Mouse (Mus musculus) spleen, adult 18-20 months (tissue): ENCODE results near the gene Mog.
"Not testable (repeated sequence)": the region's sequence is repeated elsewhere in the genome, so short reads cannot be mapped to it uniquely, and the experiment has no call there.

Source experiments
- DNase-seq, 2 experiments: peaks; one replicate each; pipeline ENCODE4 v3.0.0; 2022; ENCODE audit warnings: mixed read lengths in 2 of 2

The Mog gene

DNA sequence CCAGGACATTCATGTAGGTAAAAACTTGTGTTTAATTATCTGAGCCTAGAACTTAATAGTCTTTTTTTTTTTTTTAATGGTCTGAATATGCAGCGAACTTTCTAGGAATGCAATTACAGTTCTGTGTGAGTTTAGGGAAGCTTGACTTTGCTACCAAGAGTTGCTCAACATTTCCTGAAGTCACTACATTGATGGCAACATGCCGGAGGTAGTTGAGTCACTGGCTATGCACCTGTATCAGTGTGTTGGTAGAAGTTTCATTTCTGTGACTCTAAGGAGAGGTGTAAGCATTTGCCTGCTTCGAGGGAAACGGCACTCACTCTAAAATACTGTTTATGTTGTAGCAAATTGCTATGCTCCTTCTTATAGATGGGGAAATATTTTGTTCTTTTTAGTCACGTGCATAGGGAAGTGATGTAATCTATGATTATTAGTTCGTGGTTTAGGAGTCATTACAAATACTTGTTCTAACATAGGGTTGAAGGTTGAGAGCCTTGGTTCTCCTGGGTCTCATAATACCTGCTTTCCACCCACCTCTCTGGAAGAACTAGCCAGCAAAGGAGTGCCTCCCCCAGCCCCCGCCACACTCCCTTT is 21.6 kb upstream of the Mog start:
- no peak for DNase-seq

GRCm38 (mm10) chr17:37039127-37039894 is 16.1 kb upstream of the Mog start:
- no peak for DNase-seq

- no peak for DNase-seq
Measured at GRCm38 (mm10) chr17:37029162-37029561, 6.0 kb upstream of the Mog start.

DNA sequence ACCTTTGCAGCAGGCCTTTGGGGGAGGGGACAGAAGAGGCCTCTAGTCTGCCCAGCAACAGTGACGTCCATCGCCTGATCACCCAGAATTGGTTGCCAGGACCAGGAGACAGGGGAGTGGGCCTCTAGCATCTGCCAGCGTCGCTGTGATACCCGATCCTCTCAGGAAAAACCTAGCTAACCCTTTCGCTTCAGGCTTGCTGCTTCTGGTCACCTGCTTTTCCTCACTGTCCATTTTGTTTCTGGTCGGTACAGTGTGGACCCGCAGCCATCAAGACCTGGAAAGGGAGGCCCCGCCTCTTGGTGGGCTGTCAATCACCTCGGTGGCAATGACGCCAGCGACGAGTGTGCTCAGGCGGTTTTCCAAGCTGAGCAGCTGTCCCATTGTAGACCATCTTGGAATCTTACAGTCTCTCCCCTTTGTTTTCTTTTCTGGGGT is 5.5 kb upstream of the Mog start:
- DNase-seq = peak; percentile 62 to 71

GRCm38 (mm10) chr17:37028212-37028611 is 5.0 kb upstream of the Mog start:
- DNase-seq = no peak

GRCm38 (mm10) chr17:37027486-37027885 is 4.3 kb upstream of the Mog start:
- no peak for DNase-seq

- DNase-seq = no peak
Measured at GRCm38 (mm10) chr17:37026425-37026824, 3.2 kb upstream of the Mog start.

DNA sequence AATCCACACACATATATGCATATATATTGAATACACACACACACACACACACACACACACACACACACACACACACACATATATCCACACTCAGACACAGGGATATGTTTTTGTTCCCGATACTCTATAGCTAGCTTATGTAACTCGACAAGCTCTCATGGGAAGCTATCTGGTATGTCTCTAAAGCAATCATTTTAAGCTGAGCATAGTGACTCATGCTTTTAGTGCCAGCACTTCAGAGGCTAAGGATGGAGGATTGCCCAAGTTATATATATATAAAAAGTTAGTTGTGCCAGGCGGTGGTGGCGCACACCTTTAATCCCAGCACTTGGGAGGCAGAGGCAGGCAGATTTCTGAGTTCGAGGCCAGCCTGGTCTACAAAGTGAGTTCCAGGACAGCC is 4.0 kb downstream of the Mog start:
- not testable (repeated sequence) for DNase-seq

GRCm38 (mm10) chr17:37018328-37018727 is 4.9 kb downstream of the Mog start:
- DNase-seq = no peak

DNA sequence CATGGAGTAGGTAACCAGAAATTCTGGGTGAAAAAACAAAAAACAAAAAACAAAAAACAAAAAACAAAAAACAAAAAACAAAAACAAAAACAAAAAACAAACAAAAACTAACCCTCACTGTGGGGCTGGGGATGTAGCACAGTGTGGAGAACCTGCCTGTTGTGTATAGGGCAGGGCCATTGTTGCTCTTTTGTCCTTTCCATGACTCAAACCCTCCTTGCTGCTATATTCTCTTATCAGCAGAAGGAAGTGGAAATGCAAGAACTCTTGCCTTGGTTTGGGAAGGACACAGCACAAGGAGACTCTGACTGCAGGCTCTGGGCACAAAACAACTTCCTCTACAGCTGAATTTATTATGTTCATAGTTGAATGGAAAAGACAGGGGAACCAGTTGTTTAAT is 6.9 kb downstream of the Mog start:
- DNase-seq = no peak

GRCm38 (mm10) chr17:37012141-37012540 is 11.1 kb downstream of the Mog start:
- no peak for DNase-seq

GRCm38 (mm10) chr17:37011719-37012118 is 11.5 kb downstream of the Mog start:
- DNase-seq = no peak

GRCm38 (mm10) chr17:37009460-37010042 is 13.6 kb downstream of the Mog start:
- no peak for DNase-seq

DNA sequence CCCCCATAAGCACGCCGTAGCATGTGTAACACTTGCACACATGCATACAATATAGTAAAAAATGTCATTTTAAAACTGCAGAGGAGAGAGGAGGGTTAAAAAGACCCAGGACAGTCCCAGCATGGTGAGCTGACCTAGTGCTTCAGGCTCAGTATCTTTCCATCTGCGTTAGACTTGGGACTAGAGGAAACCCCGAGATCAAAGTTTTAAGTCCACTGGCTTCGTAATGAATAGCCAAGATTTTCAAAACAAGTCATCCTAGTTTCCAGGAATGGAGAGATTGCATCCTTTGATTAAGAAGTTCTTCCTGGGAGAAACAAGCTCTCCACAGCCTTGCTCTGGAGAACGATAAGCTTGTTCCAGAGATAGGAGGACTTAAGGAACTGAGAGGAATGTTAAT is 15.0 kb downstream of the Mog start:
- no peak for DNase-seq

DNA sequence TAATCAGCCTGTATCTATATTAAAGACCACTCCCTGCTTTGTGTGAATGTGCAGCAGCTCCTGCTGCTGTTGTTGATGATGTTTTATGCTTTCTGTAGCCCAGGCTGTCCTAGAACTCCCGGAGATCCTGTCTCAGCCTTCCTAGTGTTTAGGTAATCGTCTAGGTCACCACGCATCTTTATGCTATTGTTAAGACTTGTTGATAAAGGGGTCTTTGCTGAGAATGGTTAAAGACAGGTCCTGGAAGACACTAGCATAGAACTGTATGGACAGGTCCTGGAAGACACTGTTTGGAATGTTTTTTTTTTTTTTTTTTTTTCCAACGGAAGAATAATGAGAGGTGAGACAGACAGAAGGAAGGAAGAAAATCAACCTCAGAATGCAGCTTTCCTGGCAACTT is 19.8 kb downstream of the Mog start:
- no peak for DNase-seq

DNA sequence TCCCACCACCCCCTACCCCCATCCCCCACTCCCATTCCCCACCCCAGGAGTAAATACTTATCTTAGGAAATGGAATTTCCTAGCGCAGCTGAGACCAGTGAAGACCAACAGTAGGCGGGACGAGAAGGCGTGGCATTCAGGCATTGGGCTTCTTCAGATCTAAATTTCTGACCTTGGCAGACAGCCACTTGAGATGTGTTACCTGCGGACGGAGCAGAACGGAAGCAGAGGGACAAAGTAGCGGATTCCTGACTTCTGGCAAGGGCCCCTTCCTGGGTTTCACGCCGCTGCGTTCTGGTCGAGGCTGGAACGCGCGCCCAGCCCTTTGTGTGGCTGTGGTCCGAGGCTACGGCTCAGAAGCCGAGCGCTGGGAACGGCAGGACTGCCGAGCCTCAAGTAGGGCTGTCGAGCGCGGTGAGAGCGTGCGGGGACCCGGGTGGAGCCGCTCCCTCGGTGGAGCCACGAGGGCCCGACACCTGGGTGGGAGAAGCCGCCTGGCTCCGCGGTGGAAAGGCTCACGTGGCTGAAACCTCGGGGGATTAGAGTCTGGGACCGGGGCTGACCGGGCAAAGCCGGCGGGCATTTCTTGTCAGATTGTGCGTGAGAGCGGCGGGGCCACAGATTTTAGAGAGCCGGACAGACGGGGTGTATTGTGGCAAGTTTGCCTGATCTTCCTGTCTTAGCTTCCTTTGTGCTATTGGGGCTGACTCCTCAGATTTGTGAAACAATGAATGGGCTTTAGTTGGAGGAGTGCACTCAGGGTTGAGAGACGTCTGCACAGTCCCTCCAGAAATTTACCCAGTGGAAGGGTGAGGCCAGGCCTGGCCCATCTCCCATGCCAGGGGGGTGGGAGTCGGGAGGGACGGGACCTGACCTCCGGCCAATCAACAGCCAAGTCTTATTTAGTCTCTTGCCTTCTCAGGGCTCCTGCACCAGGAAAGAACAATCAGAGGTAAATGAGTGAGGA is 20.6 kb downstream of the Mog start:
- no peak for DNase-seq

DNA sequence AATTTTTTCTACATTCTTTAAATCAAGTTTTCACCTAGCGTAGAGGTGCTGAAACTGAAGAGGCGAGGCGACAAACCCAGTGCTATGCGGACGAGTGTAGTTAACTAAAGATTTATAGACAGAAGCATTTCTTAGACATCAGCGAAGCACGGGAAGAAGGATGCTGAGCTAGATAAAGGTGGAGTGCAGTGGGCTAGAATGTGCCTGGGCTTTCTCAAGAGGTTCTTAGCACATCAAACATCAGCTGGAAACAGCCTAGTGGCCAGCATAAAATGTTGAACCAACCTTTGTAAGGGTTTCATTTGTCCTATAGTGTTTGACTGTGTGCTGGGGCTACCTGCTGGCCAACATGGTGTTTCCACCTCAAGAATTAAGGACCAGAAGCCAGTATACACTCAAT is 22.3 kb downstream of the Mog start, which contains the start of gene Zfp57:
Gene Zfp57 (plus strand): TSS at position 301 of the 400 bp plus-strand sequence.
- DNase-seq = no peak

DNA sequence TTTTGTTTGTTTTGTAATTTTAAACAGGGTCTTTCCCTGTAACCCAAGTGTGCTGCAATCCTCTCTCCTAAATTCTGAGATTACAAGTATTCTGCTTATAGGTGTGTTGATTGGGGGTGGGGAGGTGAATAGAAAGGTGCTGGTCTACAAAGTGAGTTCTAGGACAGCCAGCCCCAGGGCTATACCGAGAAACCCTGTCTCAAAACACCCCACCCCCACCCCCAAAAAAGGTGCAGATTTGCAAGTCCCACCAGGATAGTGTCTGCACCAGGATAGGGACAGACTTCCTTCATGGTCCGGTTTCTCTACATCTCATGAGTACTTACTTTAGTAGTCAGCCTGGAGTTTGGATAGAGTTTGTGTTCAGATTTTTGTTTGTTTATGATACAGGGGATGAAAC is 24.7 kb downstream of the Mog start:
- DNase-seq = no peak

GRCm38 (mm10) chr17:36997033-36997735 is 26.0 kb downstream of the Mog start:
- peak; percentile 24 to 68 for DNase-seq

DNA sequence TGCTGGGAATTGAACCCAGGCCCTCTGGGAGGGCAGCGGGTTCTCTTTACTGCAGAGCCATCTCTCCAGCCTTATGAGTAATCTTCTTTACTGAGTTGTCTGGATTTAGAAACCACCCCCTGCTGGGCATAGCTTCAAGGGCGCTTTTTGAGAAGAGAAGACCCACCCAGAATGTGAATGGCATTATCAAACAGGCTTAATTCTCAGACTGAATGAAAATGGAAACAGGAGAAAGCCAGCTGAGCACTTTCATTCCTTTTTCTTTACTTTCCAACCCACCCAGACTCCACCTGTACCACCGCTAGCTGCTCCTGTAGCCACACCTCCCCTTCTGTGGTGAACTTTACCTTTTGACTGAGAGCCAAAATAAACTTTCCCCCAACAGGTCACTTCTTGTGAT is 27.8 kb downstream of the Mog start:
- no peak for DNase-seq

DNA sequence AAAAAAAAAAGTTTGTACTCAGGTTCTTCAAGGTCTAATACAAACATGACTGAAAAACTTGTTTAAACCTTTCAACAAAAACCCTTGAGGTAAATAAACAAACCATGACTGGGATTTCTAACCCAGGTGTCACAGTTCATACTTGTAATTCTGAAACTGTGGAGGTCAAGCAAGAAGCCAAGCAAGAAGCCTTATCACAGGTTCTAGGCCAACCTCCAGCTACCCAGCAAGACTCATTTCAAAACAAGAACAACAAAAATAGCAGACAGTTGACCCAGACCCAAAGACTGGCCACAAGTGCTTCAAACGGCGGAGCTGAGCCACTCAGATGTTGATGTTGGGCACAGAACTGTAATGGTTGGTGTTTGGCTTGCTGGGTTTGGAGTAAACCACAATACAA is 28.7 kb downstream of the Mog start:
- no peak for DNase-seq

- no peak for DNase-seq
Measured at GRCm38 (mm10) chr17:36993770-36994325, 29.4 kb downstream of the Mog start.
